Mouse (Mus musculus) midbrain, embryonic 11.5 days (tissue): ENCODE data around the gene Pgrmc2. TPM values are rescaled to one million over a fixed set of nuclear protein-coding genes. Genes with fewer than 3 reads are reported as not detected.

ENCODE experiments used
- ATAC-seq: fragments of 200-750 bp; cut with Nextera tagmentation; 2 replicates; pipeline ENCODE4 v1.8.0; 2017; ENCODE audit warnings: moderate TSS enrichment, moderate library complexity; ENCODE audit not compliant: low FRiP score
- DNase-seq: peaks from one replicate; pipeline ENCODE4 v3.0.0; 2015; ENCODE audit warnings: low spot score; ENCODE audit errors: missing footprints
- H3K27ac ChIP-seq: fragments of 300-500 bp; sonication (generic); 2 replicates; pipeline ENCODE4 v1.5.1; 2014; ENCODE audit warnings: low read depth, low read length
- H3K27me3 ChIP-seq: fragments of 300-500 bp; sonication (generic); 2 replicates; pipeline ENCODE4 v1.6.1; 2014; ENCODE audit warnings: mild to moderate bottlenecking, low read length, moderate library complexity, mixed read lengths; ENCODE audit not compliant: control insufficient read depth, insufficient read depth
- H3K36me3 ChIP-seq: fragments of 300-500 bp; sonication (generic); 2 replicates; pipeline ENCODE4 v1.6.1; 2014; ENCODE audit warnings: mild to moderate bottlenecking, low read length, moderate library complexity, mixed read lengths; ENCODE audit not compliant: control insufficient read depth, insufficient read depth
- H3K4me1 ChIP-seq: fragments of 300-500 bp; sonication (generic); 2 replicates; pipeline ENCODE4 v1.6.1; 2014; ENCODE audit warnings: low read length; ENCODE audit not compliant: control insufficient read depth, insufficient read depth
- H3K4me2 ChIP-seq: fragments of 300-500 bp; sonication (generic); 2 replicates; pipeline ENCODE4 v1.6.1; 2014; ENCODE audit warnings: mild to moderate bottlenecking, moderate library complexity
- H3K4me3 ChIP-seq: fragments of 300-500 bp; sonication (generic); 2 replicates; pipeline ENCODE4 v1.5.1; 2014; ENCODE audit warnings: low read depth, low read length
- H3K9ac ChIP-seq: fragments of 300-500 bp; sonication (generic); 2 replicates; pipeline ENCODE4 v1.6.1; 2014; ENCODE audit warnings: low read length
- H3K9me3 ChIP-seq: fragments of 300-500 bp; sonication (generic); 2 replicates; pipeline ENCODE4 v1.6.1; 2016; ENCODE audit warnings: low read length; ENCODE audit not compliant: control insufficient read depth
- WGBS: fragments of 180-500 bp; shearing (Covaris S2); extraction: QIAGEN DNeasy Blood & Tissue Kit; methylation state at CpG from one replicate; pipeline ENCODE4 v1.1.7; 2014; 5-methylcytosine and 5-hydroxymethylcytosine counted together
- polyA plus RNA-seq: library from polyadenylated mRNA; unstranded; fragments of >200 nt; fragmentation: Nextera tagmentation; extraction: Ambion mirVana; gene quantifications from 2 replicates; pipeline ENCODE4 v1.2.1, GENCODE M21; 2014

The Pgrmc2 gene
- polyA plus RNA-seq, 1 experiment from 2014 or later: 27.6 TPM

- Histone ChIP-seq H3K27me3 (no peaks in the 10 kb centered on the region), H3K4me3 (no peak overlapping the region), H3K9ac (no peak overlapping the region), H3K4me1 (no peaks in the 10 kb centered on the region), H3K27ac (no peak overlapping the region), H3K36me3 (no peaks in the 10 kb centered on the region), H3K9me3 (no peaks in the 10 kb centered on the region), H3K4me2 (no peak overlapping the region)
- DNase-seq: no peak
- ATAC-seq: no peak
- WGBS: 92% methylated on average over 1 of the region's 1 CpGs
Observed at GRCm38 (mm10) chr3:41030705-41031104, 52.1 kb downstream of the Pgrmc2 start.

GRCm38 (mm10) chr3:41021980-41022379 lies 60.9 kb downstream of the Pgrmc2 start:
- Histone ChIP-seq H3K27me3 (no peaks in the 10 kb centered on the region), H3K9ac (no peak overlapping the region), H3K4me2 (no peak overlapping the region), H3K9me3 (no peaks in the 10 kb centered on the region), H3K4me1 (no peaks in the 10 kb centered on the region), H3K36me3 (no peaks in the 10 kb centered on the region), H3K27ac (no peak overlapping the region), H3K4me3 (no peak overlapping the region)
- ATAC-seq: no peak
- no peak for DNase-seq
- 71% methylated on average over 6 of the region's 6 CpGs for WGBS

- no peak for DNase-seq
- WGBS: 90% methylated on average over 7 of the region's 7 CpGs
- Histone ChIP-seq H3K9ac (no peak overlapping the region), H3K27ac (no peak overlapping the region), H3K27me3 (no peaks in the 10 kb centered on the region), H3K4me3 (no peak overlapping the region), H3K4me1 (no peaks in the 10 kb centered on the region), H3K36me3 (no peaks in the 10 kb centered on the region), H3K9me3 (no peaks in the 10 kb centered on the region), H3K4me2 (no peak overlapping the region)
- no peak for ATAC-seq
Observed at GRCm38 (mm10) chr3:41020687-41021086, 62.2 kb downstream of the Pgrmc2 start.

GRCm38 (mm10) chr3:41018022-41018608 lies 64.7 kb downstream of the Pgrmc2 start:
- Histone ChIP-seq H3K4me1 (no peaks in the 10 kb centered on the region), H3K36me3 (no peaks in the 10 kb centered on the region), H3K9ac (no peak overlapping the region), H3K27ac (no peak overlapping the region), H3K27me3 (no peaks in the 10 kb centered on the region), H3K9me3 (no peaks in the 10 kb centered on the region), H3K4me2 (no peak overlapping the region), H3K4me3 (no peak overlapping the region)
- DNase-seq (no peak), ATAC-seq (no peak)
- WGBS: 72% methylated on average over 3 of the region's 3 CpGs

Other genes starting within 250 kb of the Pgrmc2 start
- gene Mfsd8, start 236.2 kb downstream of the Pgrmc2 start, polyA plus RNA-seq: 6.6 and 9.5 TPM in 2 replicates
- gene Abhd18, start 236.1 kb downstream of the Pgrmc2 start, polyA plus RNA-seq: 4.1 and 5.4 TPM in 2 replicates
- gene 1700034I23Rik, start 180.5 kb downstream of the Pgrmc2 start, polyA plus RNA-seq: 0.08 and 0.18 TPM in 2 replicates
- gene Larp1b, start 133.2 kb downstream of the Pgrmc2 start, polyA plus RNA-seq: 2.4 TPM in 2 replicates